Mouse (Mus musculus): ENCODE measurements at regions not wholly inside any gene's neighbourhood (a gene's known extent, or its start where the extent isn't known, plus 50 kb on each side); places are given as distances from the start of the nearest gene placed in this dataset.

- H3K4me1 ChIP-seq (ENCODE audit: control insufficient read depth, insufficient read depth, low read depth, low read length) = no peaks in the 10 kb centered on the region
- no peaks in the 10 kb centered on the region for H3K36me3 ChIP-seq (ENCODE audit: control insufficient read depth, insufficient read depth, low read length)
- no peak overlapping the region for H3K9ac ChIP-seq (ENCODE audit: low read depth, low read length)
- H3K27ac ChIP-seq (ENCODE audit: low read depth, low read length) = no peak overlapping the region
- H3K9me3 ChIP-seq (ENCODE audit: control insufficient read depth, low read length) = no peaks in the 10 kb centered on the region
- WGBS = 80% methylated on average over 2 of the region's 2 CpGs
- no peaks in the 10 kb centered on the region for H3K27me3 ChIP-seq (replicated peaks; ENCODE audit: control insufficient read depth, insufficient read depth, low read length)
- H3K4me2 ChIP-seq (ENCODE audit: low read length) = no peak overlapping the region
- no peak overlapping the region for H3K4me3 ChIP-seq (ENCODE audit: low read length)
- ATAC-seq = no peak
These were observed 347.2 kb downstream of the Tmem232 start for GRCm38 (mm10) chr17:65193341-65193740.

GRCm38 (mm10) chr17:65192432-65193059, 348.0 kb downstream of the Tmem232 start:
- no peak overlapping the region for H3K9ac ChIP-seq (ENCODE audit: low read depth, low read length)
- ATAC-seq = peak; percentile 89
- no peaks in the 10 kb centered on the region for H3K4me1 ChIP-seq (ENCODE audit: control insufficient read depth, insufficient read depth, low read depth, low read length)
- WGBS = 55% methylated on average over 12 of the region's 12 CpGs
- H3K9me3 ChIP-seq (ENCODE audit: control insufficient read depth, low read length) = no peaks in the 10 kb centered on the region
- no peak overlapping the region for H3K27ac ChIP-seq (ENCODE audit: low read depth, low read length)
- no peak overlapping the region for H3K4me3 ChIP-seq (ENCODE audit: low read length)
- H3K4me2 ChIP-seq (ENCODE audit: low read length) = no peak overlapping the region
- no peaks in the 10 kb centered on the region for H3K36me3 ChIP-seq (ENCODE audit: control insufficient read depth, insufficient read depth, low read length)
- H3K27me3 ChIP-seq (replicated peaks; ENCODE audit: control insufficient read depth, insufficient read depth, low read length) = no peaks in the 10 kb centered on the region

GRCm38 (mm10) chr17:65190839-65191591, 349.6 kb downstream of the Tmem232 start:
- no peak overlapping the region for H3K9ac ChIP-seq (ENCODE audit: low read depth, low read length)
- ATAC-seq = no peak

GRCm38 (mm10) chr17:65181164-65181563, 345.3 kb upstream of the 4930583I09Rik start:
- Histone ChIP-seq H3K27ac (ENCODE audit: low read depth, low read length) (no peak overlapping the region), H3K9ac (ENCODE audit: low read depth, low read length) (no peak overlapping the region), H3K9me3 (ENCODE audit: control insufficient read depth, low read length) (no peaks in the 10 kb centered on the region), H3K4me2 (ENCODE audit: low read length) (no peak overlapping the region), H3K36me3 (ENCODE audit: control insufficient read depth, insufficient read depth, low read length) (no peaks in the 10 kb centered on the region), H3K27me3 (replicated peaks; ENCODE audit: control insufficient read depth, insufficient read depth, low read length) (no peaks in the 10 kb centered on the region), H3K4me1 (ENCODE audit: control insufficient read depth, insufficient read depth, low read depth, low read length) (no peaks in the 10 kb centered on the region), H3K4me3 (ENCODE audit: low read length) (no peak overlapping the region)
- no peak for ATAC-seq
- WGBS = 78% methylated on average over 4 of the region's 4 CpGs

More at GRCm38 (mm10) chr17:65190839-65191591, 349.6 kb downstream of the Tmem232 start:
- Histone ChIP-seq H3K36me3 (ENCODE audit: control insufficient read depth, insufficient read depth, low read length) (no peaks in the 10 kb centered on the region), H3K4me1 (ENCODE audit: control insufficient read depth, insufficient read depth, low read depth, low read length) (no peaks in the 10 kb centered on the region), H3K9me3 (ENCODE audit: control insufficient read depth, low read length) (no peaks in the 10 kb centered on the region), H3K27ac (ENCODE audit: low read depth, low read length) (no peak overlapping the region), H3K27me3 (replicated peaks; ENCODE audit: control insufficient read depth, insufficient read depth, low read length) (no peaks in the 10 kb centered on the region), H3K4me2 (ENCODE audit: low read length) (no peak overlapping the region), H3K4me3 (ENCODE audit: low read length) (no peak overlapping the region)
- WGBS = 83% methylated on average over 12 of the region's 12 CpGs

- Histone ChIP-seq H3K27me3 (replicated peaks; ENCODE audit: control insufficient read depth, insufficient read depth, low read length) (no peaks in the 10 kb centered on the region), H3K36me3 (ENCODE audit: control insufficient read depth, insufficient read depth, low read length) (no peaks in the 10 kb centered on the region), H3K9ac (ENCODE audit: low read depth, low read length) (no peak overlapping the region), H3K4me3 (ENCODE audit: low read length) (no peak overlapping the region), H3K27ac (ENCODE audit: low read depth, low read length) (no peak overlapping the region), H3K4me1 (ENCODE audit: control insufficient read depth, insufficient read depth, low read depth, low read length) (no peaks in the 10 kb centered on the region; the same call in 1 of the 2 replicates), H3K4me2 (ENCODE audit: low read length) (no peak overlapping the region), H3K9me3 (ENCODE audit: control insufficient read depth, low read length) (no peaks in the 10 kb centered on the region)
- ATAC-seq = no peak
- 63% methylated on average over 4 of the region's 4 CpGs for WGBS
These were observed 339.9 kb upstream of the 4930583I09Rik start for GRCm38 (mm10) chr17:65175770-65176169.

GRCm38 (mm10) chr17:65174114-65174513, 338.2 kb upstream of the 4930583I09Rik start:
- 48% methylated on average over 6 of the region's 6 CpGs for WGBS

GRCm38 (mm10) chr17:65173236-65173635, 337.4 kb upstream of the 4930583I09Rik start:
- ATAC-seq = no peak
- no peak overlapping the region for H3K27ac ChIP-seq (ENCODE audit: low read depth, low read length)
- H3K9me3 ChIP-seq (ENCODE audit: control insufficient read depth, low read length) = no peaks in the 10 kb centered on the region
- no peak overlapping the region for H3K4me2 ChIP-seq (ENCODE audit: low read length)
- no peak overlapping the region for H3K4me3 ChIP-seq (ENCODE audit: low read length)
- H3K27me3 ChIP-seq (replicated peaks; ENCODE audit: control insufficient read depth, insufficient read depth, low read length) = no peaks in the 10 kb centered on the region
- no peak overlapping the region for H3K9ac ChIP-seq (ENCODE audit: low read depth, low read length)
- no peaks in the 10 kb centered on the region for H3K36me3 ChIP-seq (ENCODE audit: control insufficient read depth, insufficient read depth, low read length)
- 92% methylated on average over 3 of the region's 3 CpGs for WGBS
- peaks cover 2% of the 10 kb centered on the region; the same call in 1 of the 2 replicates for H3K4me1 ChIP-seq (ENCODE audit: control insufficient read depth, insufficient read depth, low read depth, low read length)

More at GRCm38 (mm10) chr17:65174114-65174513, 338.2 kb upstream of the 4930583I09Rik start:
- Histone ChIP-seq H3K27ac (ENCODE audit: low read depth, low read length) (no peak overlapping the region), H3K9me3 (ENCODE audit: control insufficient read depth, low read length) (no peaks in the 10 kb centered on the region), H3K27me3 (replicated peaks; ENCODE audit: control insufficient read depth, insufficient read depth, low read length) (no peaks in the 10 kb centered on the region), H3K4me1 (ENCODE audit: control insufficient read depth, insufficient read depth, low read depth, low read length) (peaks cover 2% of the 10 kb centered on the region; the same call in 1 of the 2 replicates), H3K36me3 (ENCODE audit: control insufficient read depth, insufficient read depth, low read length) (no peaks in the 10 kb centered on the region), H3K9ac (ENCODE audit: low read depth, low read length) (no peak overlapping the region), H3K4me2 (ENCODE audit: low read length) (no peak overlapping the region), H3K4me3 (ENCODE audit: low read length) (no peak overlapping the region)
- no peak for ATAC-seq

- H3K36me3 ChIP-seq (ENCODE audit: control insufficient read depth, insufficient read depth, low read length) = no peaks in the 10 kb centered on the region
- peaks cover 2% of the 10 kb centered on the region; the same call in 1 of the 2 replicates for H3K4me1 ChIP-seq (ENCODE audit: control insufficient read depth, insufficient read depth, low read depth, low read length)
- H3K4me2 ChIP-seq (ENCODE audit: low read length) = no peak overlapping the region
- ATAC-seq = peak; percentile 56; the same call in 1 of the 2 replicates
- 52% methylated on average over 4 of the region's 4 CpGs for WGBS
- no peaks in the 10 kb centered on the region for H3K9me3 ChIP-seq (ENCODE audit: control insufficient read depth, low read length)
- 0 out of 2 replicates have a peak overlapping the region, but pooled peaks have one; percentile 17 for H3K27ac ChIP-seq (ENCODE audit: low read depth, low read length)
- H3K9ac ChIP-seq (ENCODE audit: low read depth, low read length) = no peak overlapping the region
- no peaks in the 10 kb centered on the region for H3K27me3 ChIP-seq (replicated peaks; ENCODE audit: control insufficient read depth, insufficient read depth, low read length)
- H3K4me3 ChIP-seq (ENCODE audit: low read length) = no peak overlapping the region
These were observed 334.8 kb upstream of the 4930583I09Rik start for GRCm38 (mm10) chr17:65170691-65171090.

- WGBS = 58% methylated on average over 4 of the region's 4 CpGs
- Histone ChIP-seq H3K27me3 (replicated peaks; ENCODE audit: control insufficient read depth, insufficient read depth, low read length) (no peaks in the 10 kb centered on the region), H3K4me2 (ENCODE audit: low read length) (no peak overlapping the region), H3K4me1 (ENCODE audit: control insufficient read depth, insufficient read depth, low read depth, low read length) (peaks cover 2% of the 10 kb centered on the region; the same call in 1 of the 2 replicates), H3K4me3 (ENCODE audit: low read length) (no peak overlapping the region), H3K9ac (ENCODE audit: low read depth, low read length) (no peak overlapping the region), H3K36me3 (ENCODE audit: control insufficient read depth, insufficient read depth, low read length) (no peaks in the 10 kb centered on the region), H3K9me3 (ENCODE audit: control insufficient read depth, low read length) (no peaks in the 10 kb centered on the region), H3K27ac (ENCODE audit: low read depth, low read length) (no peak overlapping the region)
- ATAC-seq = no peak
These were observed 334.2 kb upstream of the 4930583I09Rik start for GRCm38 (mm10) chr17:65169981-65170617.
